Mouse (Mus musculus): Measurements from ENCODE around the gene Islr. TPM values are rescaled to one million over a fixed set of nuclear protein-coding genes. Genes with fewer than 3 reads are reported as not detected.
A peak's percentile ranks its signal among the peaks of the same experiment; 100 is the strongest.

Islr gene
- polyA plus RNA-seq, 1 experiment from 2014 or later: 4.9 TPM

DNA sequence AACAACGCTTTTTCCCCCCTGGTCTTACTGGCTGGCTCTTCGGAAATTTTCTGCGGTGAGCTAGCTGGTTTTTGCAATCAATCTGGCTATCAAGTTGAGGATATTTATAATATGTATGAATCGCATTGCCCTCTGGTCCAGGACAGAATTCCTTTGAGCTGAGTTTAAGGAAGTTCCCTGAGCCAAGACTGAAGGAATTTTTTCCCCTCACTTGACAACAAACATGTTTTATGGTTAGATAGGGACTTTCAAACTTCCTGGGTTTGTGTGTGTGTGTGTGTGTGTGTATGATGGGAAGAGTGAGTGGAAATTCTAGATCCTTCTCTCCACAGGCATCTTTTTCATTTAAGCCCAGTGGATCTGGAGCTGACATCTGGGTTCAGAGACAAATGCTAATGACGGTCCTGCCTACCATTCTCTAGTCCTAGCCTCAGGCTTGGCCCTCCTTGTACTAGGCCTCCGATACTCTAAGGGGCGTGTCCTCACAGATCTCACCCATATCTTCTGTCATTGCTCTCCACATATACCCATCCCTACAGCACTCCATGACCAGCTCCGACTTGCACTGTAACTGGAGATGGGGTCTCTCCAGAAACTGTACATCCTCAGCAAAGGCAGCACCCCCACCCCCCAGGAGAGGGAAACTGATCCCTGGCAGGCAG lies 10.5 kb upstream of the Islr start:
- H3K27ac ChIP-seq: peak overlapping the region; percentile 87
- peak; percentile 85 for ATAC-seq
- peaks cover 15% of the 10 kb centered on the region for H3K27me3 ChIP-seq (replicated peaks)
- no peak overlapping the region for H3K4me3 ChIP-seq
- peaks cover 55% of the 10 kb centered on the region for H3K4me1 ChIP-seq
- no peaks in the 10 kb centered on the region for H3K9me3 ChIP-seq (replicated peaks)
- H3K9ac ChIP-seq: peak overlapping the region; percentile 57
- peak overlapping the region; percentile 71 for H3K4me2 ChIP-seq
- WGBS (ENCODE audit: insufficient replicate concordance): 33% methylated on average over 8 of the region's 8 CpGs
- peaks cover 13% of the 10 kb centered on the region for H3K36me3 ChIP-seq

DNA sequence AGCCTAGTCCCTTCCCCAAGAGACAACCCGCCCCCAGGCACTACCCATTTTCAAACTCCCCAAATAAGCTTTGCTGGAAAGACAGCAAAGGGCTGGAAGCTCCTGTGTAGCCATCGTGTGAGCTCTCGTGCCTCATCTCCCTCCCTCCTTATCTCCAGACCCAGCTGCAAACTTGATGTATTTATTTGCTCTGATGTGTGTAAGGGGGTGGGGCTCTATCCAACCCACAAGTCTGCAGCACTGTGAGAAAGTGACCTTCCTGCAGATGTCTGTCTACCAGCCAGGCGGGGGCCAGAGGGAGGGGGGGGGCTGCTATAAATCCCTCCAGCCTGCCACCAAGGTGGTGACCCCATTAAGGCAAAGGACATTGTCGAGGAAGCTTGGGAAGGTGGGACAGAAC lies 9.8 kb upstream of the Islr start:
- H3K36me3 ChIP-seq: peaks cover 5% of the 10 kb centered on the region
- ATAC-seq: peak; percentile 95
- H3K4me3 ChIP-seq: peak overlapping the region; percentile 25
- peak overlapping the region; percentile 71 for H3K4me2 ChIP-seq
- WGBS (ENCODE audit: insufficient replicate concordance): 6% methylated on average over 5 of the region's 5 CpGs
- peaks cover 15% of the 10 kb centered on the region for H3K27me3 ChIP-seq (replicated peaks)
- H3K9me3 ChIP-seq (replicated peaks): no peaks in the 10 kb centered on the region
- H3K4me1 ChIP-seq: peaks cover 55% of the 10 kb centered on the region
- peak overlapping the region; percentile 87 for H3K27ac ChIP-seq
- H3K9ac ChIP-seq: peak overlapping the region; percentile 57

DNA sequence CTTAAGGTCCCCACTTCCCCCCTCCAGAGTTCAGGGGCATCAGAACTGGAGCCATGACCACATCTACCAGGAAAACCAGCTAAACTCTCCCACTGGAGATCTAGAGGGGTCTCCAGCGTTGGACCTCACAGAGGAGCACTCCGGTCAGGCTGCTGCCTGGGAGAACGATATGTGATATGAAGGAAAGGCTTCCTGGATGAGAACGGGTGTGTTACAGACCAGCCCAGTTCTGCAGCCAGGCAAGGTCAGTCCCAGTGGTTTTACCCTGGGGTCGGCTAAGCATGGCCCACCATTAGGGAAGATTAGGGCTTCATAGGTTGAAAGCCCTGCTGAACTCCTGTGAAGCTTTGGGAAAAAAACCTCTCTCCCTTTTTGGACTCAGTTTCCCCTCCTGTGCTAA lies 9.3 kb upstream of the Islr start:
- Histone ChIP-seq H3K4me1 (peaks cover 55% of the 10 kb centered on the region), H3K27ac (peak overlapping the region; percentile 87), H3K4me2 (peak overlapping the region; percentile 71), H3K9me3 (replicated peaks) (no peaks in the 10 kb centered on the region), H3K9ac (peak overlapping the region; percentile 57), H3K27me3 (replicated peaks) (peaks cover 15% of the 10 kb centered on the region), H3K4me3 (peak overlapping the region; percentile 25; the same call in 1 of the 2 replicates), H3K36me3 (peaks cover under 1% of the 10 kb centered on the region; the same call in 1 of the 2 replicates)
- peak; percentile 72 for ATAC-seq
- 32% methylated on average over 5 of the region's 5 CpGs for WGBS (ENCODE audit: insufficient replicate concordance)

DNA sequence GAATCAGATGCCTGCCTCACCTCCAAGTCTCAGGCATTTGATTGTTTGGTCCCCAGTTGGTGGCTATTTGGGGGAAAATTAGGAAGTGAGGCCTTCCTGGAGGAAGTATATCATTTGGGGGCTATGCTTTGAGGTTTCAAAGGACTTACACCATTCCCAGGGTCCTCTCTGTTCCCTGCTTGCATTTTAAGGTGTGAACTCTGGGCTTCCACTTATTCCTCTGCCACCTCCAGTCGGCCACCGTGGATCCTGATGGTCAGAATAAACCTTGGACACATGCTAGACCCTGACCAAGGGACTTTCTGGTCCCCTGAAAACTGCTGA lies 6.2 kb upstream of the Islr start:
- WGBS (ENCODE audit: insufficient replicate concordance): 54% methylated on average over 2 of the region's 2 CpGs

DNA sequence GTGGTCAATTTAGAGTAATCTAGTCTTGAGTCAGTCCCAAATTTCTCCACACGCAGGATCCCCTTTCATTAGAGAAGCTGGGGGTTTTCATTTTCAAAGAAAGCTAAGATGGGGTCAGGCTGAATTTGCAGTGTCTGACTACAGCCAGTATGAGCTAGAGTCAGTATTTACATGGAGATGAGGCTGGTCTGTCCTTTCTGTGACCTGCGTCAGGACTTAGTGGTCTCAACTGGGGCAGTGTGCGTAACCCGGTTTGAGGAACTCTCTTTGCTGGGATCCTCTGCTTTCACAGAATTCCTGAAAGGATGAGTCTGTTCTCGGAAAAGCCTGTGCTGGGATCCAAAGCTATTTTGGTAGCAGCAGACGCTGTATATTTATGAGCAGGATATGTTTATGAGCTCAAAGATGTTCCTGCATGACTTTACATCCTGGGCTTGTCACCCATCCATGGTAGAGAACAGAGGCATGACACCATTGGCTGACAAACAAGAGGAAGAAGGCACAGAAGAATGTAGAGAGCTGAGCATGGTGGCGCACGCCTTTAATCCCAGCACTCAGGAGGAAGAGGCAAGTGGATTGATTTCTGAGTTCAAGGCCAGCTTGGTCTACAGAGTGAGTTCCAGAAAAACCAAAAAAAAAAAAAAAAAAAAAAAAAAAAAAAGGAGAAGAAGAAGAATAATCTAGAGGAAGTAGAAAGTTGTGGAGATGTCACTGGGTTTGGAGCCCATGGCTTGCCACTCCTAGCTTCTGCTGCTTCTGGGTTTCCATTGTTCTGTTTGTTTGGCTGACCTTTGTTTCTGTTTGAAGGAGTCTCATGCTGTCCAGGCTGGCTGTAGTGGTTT lies 5.6 kb upstream of the Islr start:
- Histone ChIP-seq H3K9me3 (replicated peaks) (no peaks in the 10 kb centered on the region), H3K36me3 (no peaks in the 10 kb centered on the region), H3K4me3 (no peak overlapping the region), H3K27ac (no peak overlapping the region), H3K4me1 (peaks cover 37% of the 10 kb centered on the region), H3K9ac (no peak overlapping the region), H3K4me2 (no peak overlapping the region), H3K27me3 (replicated peaks) (peaks cover 44% of the 10 kb centered on the region)
- 67% methylated on average over 8 of the region's 8 CpGs for WGBS (ENCODE audit: insufficient replicate concordance)
- ATAC-seq: no peak

More for the DNA sequence above, 6.2 kb upstream of the Islr start:
- peak overlapping the region; percentile 24; the same call in 1 of the 2 replicates for H3K9ac ChIP-seq
- H3K27ac ChIP-seq: no peak overlapping the region
- no peak overlapping the region for H3K4me2 ChIP-seq
- H3K4me3 ChIP-seq: no peak overlapping the region
- no peak for ATAC-seq
- no peaks in the 10 kb centered on the region for H3K9me3 ChIP-seq (replicated peaks)
- H3K27me3 ChIP-seq (replicated peaks): peaks cover 39% of the 10 kb centered on the region
- H3K36me3 ChIP-seq: no peaks in the 10 kb centered on the region
- peaks cover 43% of the 10 kb centered on the region for H3K4me1 ChIP-seq

DNA sequence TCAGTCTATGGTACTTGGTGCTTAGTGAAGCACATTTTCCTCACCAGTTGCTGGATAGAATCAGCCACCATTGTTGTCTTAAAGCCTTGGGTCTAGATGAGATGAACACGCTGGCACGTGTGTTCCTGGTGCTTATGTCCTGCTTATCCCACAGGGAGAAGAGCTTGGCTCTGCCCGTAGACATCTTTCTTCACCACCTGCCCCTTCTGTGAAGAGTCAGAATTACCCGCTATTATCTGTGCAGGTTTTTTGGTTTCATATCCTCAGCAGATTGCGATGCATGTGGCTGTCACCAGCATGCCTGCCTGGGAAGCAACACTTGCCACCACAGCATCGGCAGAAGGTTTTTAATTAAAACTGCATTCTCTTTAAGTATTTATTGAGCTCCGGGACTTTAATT lies 1.9 kb upstream of the Islr start:
- Histone ChIP-seq H3K4me1 (peaks cover 16% of the 10 kb centered on the region), H3K4me3 (no peak overlapping the region), H3K9me3 (replicated peaks) (no peaks in the 10 kb centered on the region), H3K9ac (no peak overlapping the region), H3K36me3 (no peaks in the 10 kb centered on the region), H3K27ac (no peak overlapping the region), H3K27me3 (replicated peaks) (peaks cover 65% of the 10 kb centered on the region), H3K4me2 (no peak overlapping the region)
- 67% methylated on average over 7 of the region's 7 CpGs for WGBS (ENCODE audit: insufficient replicate concordance)
- no peak for ATAC-seq

DNA sequence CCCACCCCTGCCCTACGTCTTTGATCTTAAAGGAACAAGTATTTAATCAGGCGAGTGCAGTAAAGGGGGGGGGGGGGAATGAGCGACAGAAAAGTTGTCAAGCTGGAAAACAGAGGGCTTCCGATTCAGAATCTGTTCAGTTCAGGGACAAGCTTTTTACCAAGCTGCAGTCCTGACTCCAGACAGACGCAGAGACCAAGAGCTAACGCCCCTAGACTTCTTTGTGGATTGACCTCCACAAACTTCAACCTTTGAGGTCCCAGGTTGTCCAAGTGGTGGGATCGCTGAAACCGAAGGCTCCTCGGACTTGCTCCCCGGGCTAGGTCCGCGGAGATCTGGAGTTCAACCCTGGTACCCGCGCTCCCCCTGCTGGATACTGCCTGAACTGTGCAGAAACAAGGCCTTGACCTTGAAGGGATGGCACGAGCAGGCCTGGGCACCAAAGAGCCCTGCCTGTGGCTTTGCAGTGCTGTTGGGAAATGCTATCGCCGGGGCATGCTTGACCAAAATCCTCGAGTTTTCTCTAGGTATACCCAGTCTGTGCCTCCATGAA lies 418 bp upstream of the Islr start:
- Histone ChIP-seq H3K9me3 (replicated peaks) (no peaks in the 10 kb centered on the region), H3K27me3 (replicated peaks) (peaks cover 80% of the 10 kb centered on the region), H3K27ac (no peak overlapping the region), H3K9ac (peak overlapping the region; percentile 40; the same call in 1 of the 2 replicates), H3K4me2 (peak overlapping the region; percentile 67), H3K36me3 (no peaks in the 10 kb centered on the region), H3K4me3 (peak overlapping the region; percentile 49), H3K4me1 (peaks cover 6% of the 10 kb centered on the region)
- peak; percentile 71 for ATAC-seq
- 4% methylated on average over 18 of the region's 18 CpGs for WGBS (ENCODE audit: insufficient replicate concordance)

DNA sequence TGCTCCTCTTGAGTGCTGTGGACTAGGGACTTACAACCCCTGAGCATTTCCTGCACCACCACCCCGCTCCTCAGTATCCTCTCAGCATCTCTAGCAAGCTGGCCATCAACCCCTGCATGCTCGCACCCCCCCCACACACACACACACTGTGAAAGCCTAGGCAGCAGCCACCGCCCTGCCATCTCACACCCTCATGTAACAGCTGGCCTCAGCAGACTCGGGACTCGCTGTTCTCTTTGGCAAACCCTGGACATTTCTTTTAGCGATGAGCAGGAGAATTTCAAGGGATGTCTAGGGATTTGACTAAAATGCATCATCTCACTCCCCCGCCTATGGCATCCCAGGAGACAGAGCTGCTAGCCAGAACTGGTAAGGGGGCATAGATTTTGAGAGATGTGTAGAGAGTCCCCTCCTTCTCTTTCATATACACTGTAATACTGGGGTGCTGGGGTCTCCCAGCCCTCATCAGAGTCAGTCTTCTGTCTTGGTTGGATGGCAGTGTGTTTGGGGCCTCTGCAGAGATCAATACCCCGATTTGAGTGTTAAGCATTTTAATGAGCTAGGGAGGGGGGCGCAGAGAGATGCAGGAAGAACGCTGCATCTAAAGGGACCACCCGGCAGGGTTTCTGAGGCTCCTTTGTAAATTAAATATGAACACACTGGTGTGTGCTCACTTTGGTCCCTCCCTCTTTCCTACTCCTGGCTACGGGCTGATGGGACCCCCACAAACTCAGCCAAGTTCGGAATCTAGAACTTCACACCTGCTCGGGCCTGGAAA lies 1.2 kb downstream of the Islr start:
- Histone ChIP-seq H3K9me3 (replicated peaks) (no peaks in the 10 kb centered on the region), H3K9ac (no peak overlapping the region), H3K36me3 (no peaks in the 10 kb centered on the region), H3K27ac (no peak overlapping the region), H3K27me3 (replicated peaks) (peaks cover 97% of the 10 kb centered on the region), H3K4me2 (no peak overlapping the region), H3K4me3 (no peak overlapping the region), H3K4me1 (peaks cover 12% of the 10 kb centered on the region)
- ATAC-seq: no peak
- 9% methylated on average over 14 of the region's 14 CpGs for WGBS (ENCODE audit: insufficient replicate concordance)

DNA sequence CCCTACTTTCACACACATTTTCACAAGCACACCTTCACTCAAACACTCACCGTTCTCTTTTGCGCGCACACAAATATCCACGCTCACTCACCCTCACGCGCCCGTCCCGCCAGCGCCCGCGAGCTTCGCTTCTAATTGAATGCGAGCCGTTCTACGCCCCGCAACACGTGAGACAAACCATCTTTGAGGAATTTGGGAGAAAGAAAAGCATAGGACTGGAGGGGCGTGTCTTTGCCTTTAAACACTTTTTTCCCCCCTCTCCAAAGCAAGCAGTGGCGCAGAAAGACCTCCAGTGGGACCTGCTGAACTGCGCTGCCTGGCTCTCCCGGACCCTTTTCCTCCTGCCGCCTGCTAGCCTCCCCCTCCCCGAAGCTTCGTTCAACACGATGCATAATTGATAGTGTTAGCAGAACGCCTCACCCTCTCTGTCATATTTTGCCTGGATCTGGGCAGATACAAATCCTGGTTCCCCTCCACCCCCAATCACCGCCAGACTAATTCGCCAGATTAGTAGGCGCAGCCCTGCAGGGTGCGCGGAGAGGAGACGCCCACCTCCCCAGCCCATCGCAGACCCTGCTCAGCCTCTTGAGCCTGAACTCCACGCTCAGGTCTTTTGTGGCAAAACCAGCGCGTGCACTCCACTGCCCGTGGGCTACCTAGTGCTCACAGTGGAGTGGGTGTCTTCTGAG lies 2.1 kb downstream of the Islr start:
- Histone ChIP-seq H3K4me1 (peaks cover 16% of the 10 kb centered on the region), H3K27me3 (replicated peaks) (peaks cover 99% of the 10 kb centered on the region), H3K9ac (no peak overlapping the region), H3K4me3 (no peak overlapping the region), H3K9me3 (replicated peaks) (no peaks in the 10 kb centered on the region), H3K4me2 (no peak overlapping the region), H3K27ac (no peak overlapping the region), H3K36me3 (no peaks in the 10 kb centered on the region)
- ATAC-seq: no peak
- 4% methylated on average over 37 of the region's 37 CpGs for WGBS (ENCODE audit: insufficient replicate concordance)

DNA sequence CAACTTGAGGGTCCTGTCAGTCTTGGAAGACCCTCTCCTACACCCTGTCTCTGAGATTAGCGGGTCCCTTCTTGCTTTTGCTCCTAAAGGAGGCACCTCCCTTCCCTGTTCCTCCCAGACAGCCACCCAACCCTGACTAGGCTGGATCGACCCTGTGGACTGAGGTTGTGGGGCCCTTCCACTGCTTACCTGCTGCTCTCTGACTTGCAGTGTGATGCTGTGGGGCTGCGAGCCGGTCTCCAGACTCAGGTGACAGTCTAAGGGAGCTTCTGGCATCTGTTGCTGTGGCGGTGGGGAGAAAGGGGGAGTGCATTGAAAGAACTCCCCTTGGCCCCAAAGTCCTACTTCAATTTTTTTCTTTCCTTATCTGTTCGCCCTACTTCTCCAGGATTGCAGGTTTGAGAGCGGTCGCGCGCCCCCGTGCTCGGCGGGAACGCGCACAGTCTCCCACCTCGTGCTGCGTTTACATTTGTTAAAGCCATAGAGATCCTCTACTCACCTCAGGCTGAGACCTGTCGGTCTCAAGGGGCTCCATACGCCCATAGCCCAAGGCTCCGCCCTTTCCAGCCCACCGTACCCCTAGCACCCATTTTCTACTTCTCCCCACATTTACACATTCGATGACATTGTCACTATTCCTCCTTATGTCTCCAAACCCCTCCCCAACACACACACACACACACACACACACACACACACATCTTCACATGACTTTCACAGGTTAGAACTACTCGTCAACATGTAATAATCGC lies 2.8 kb downstream of the Islr start:
- no peak for ATAC-seq
- H3K36me3 ChIP-seq: no peaks in the 10 kb centered on the region
- no peaks in the 10 kb centered on the region for H3K9me3 ChIP-seq (replicated peaks)
- no peak overlapping the region for H3K4me2 ChIP-seq
- 2% methylated on average over 24 of the region's 24 CpGs for WGBS (ENCODE audit: insufficient replicate concordance)
- no peak overlapping the region for H3K9ac ChIP-seq
- peaks cover 16% of the 10 kb centered on the region for H3K4me1 ChIP-seq
- H3K27me3 ChIP-seq (replicated peaks): peaks cover 99% of the 10 kb centered on the region
- H3K27ac ChIP-seq: no peak overlapping the region
- no peak overlapping the region for H3K4me3 ChIP-seq

All from liver, embryonic 12.5 days (tissue).